Mouse (Mus musculus): ENCODE measurements at regions not wholly inside any gene's neighbourhood (a gene's known extent, or its start where the extent isn't known, plus 50 kb on each side); places are given as distances from the start of the nearest gene placed in this dataset.

DNA sequence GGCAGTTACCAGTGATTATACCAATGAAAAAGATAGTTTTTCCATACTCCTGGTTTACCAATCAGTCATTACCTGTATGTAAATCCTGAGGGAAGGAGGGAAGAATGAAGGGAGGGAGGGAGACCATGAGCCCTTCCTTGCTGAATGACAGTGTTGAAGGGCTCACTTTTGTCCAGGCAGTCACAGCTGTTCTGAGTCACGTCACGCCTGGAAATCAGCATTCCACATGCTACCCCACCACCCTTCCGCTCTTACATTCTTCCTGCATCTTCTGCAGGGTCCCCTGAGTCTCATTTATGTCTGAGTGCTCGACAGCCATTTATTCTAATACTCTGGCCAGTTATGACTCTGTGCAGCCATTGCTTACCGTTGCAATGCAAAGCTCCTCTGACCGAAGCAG is 101.9 kb upstream of the Tsc22d2 start:
- no peak for TF ChIP-seq CTCF (IDR thresholded peaks at IDR 0.05; ENCODE audit: extremely low read depth, insufficient read length, insufficient replicate concordance, low read depth, low read length)
- TF ChIP-seq POLR2A (IDR thresholded peaks at IDR 0.05; ENCODE audit: low read depth, low read length) = no peak

Measured in small intestine, adult 2 months (tissue).